Mouse (Mus musculus) ES-E14 (cell line): ENCODE measurements around the gene Fam104a. TPM values are rescaled to one million over a fixed set of nuclear protein-coding genes. Genes with fewer than 3 reads are reported as not detected.
"Not testable (repeated sequence)": the region's sequence is repeated elsewhere in the genome, so short reads cannot be mapped to it uniquely, and the experiment has no call there.

Source experiments
- DNase-seq: peaks from one replicate; pipeline ENCODE4 v3.0.0-alpha.2; 2013; ENCODE audit warnings: low read depth, low spot score
- H3K27ac ChIP-seq: 2 replicates; pipeline ENCODE4 v1.5.1; 2012; ENCODE audit warnings: low read depth, mild to moderate bottlenecking, low read length, moderate library complexity, mixed read lengths; ENCODE audit not compliant: poor library complexity, insufficient read depth, severe bottlenecking
- H3K36me3 ChIP-seq: 2 replicates; pipeline ENCODE4 v1.6.1; 2012; ENCODE audit warnings: mild to moderate bottlenecking, low read length, moderate library complexity, mixed read lengths; ENCODE audit not compliant: control insufficient read depth, poor library complexity, insufficient read depth, severe bottlenecking
- H3K4me1 ChIP-seq, 2 experiments: fragments of 150-350 bp in 1 of 2; sonication (generic) in 1 of 2; 2 replicates each; pipeline ENCODE4 v1.6.1; 2012; ENCODE audit warnings: low read length in 2 of 2, mild to moderate bottlenecking in 1 of 2, mixed read lengths in 1 of 2; ENCODE audit not compliant: control insufficient read depth in 2 of 2, insufficient read depth in 2 of 2, poor library complexity in 1 of 2
- H3K4me3 ChIP-seq, 2 experiments: fragments of 150-350 bp in 1 of 2; sonication (generic) in 1 of 2; 2 replicates each; pipeline ENCODE4 v1.5.1; 2012; ENCODE audit warnings: low read length in 2 of 2, low read depth in 1 of 2, mild to moderate bottlenecking in 1 of 2, mixed read lengths in 1 of 2; ENCODE audit not compliant: insufficient read depth in 1 of 2, poor library complexity in 1 of 2, severe bottlenecking in 1 of 2
- H3K9ac ChIP-seq: 2 replicates; pipeline ENCODE4 v1.6.1; 2012; ENCODE audit warnings: low read depth, mild to moderate bottlenecking, low read length, mixed read lengths; ENCODE audit not compliant: poor library complexity, insufficient read depth, severe bottlenecking
- H3K9me3 ChIP-seq: fragments of 150-350 bp; sonication (generic); 2 replicates; pipeline ENCODE4 v1.6.1; 2012; ENCODE audit warnings: low read depth, mild to moderate bottlenecking, low read length; ENCODE audit not compliant: control insufficient read depth, insufficient read depth
- CHD2 ChIP-seq: IDR thresholded peaks from 2 replicates; pipeline ENCODE4 v1.6.1; 2014; ENCODE audit warnings: mild to moderate bottlenecking, low read depth, low read length, inconsistent platforms
- HCFC1 ChIP-seq: IDR thresholded peaks from 2 replicates; pipeline ENCODE4 v1.6.1; 2012; ENCODE audit warnings: low read length, inconsistent platforms, borderline replicate concordance; ENCODE audit not compliant: insufficient read depth
- MAFK ChIP-seq: IDR thresholded peaks from 2 replicates; pipeline ENCODE4 v1.6.1; 2014; ENCODE audit warnings: mild to moderate bottlenecking, low read depth, low read length, inconsistent platforms; ENCODE audit not compliant: insufficient read depth
- ZC3H11A ChIP-seq: IDR thresholded peaks from 2 replicates; pipeline ENCODE4 v1.6.1; 2012; ENCODE audit warnings: low read depth, mild to moderate bottlenecking, inconsistent platforms, low read length, borderline replicate concordance
- ZNF384 ChIP-seq: IDR thresholded peaks from 2 replicates; pipeline ENCODE4 v1.6.1; 2012; ENCODE audit warnings: low read depth, low read length, inconsistent platforms
- in situ Hi-C, 2 experiments: fragments of 600-800 bp; cut with MboI; formaldehyde crosslinking; loops; one replicate each; pipeline ENCODE4 v1.15.1; 2025; ENCODE audit warnings: low sequenced_read_pairs in 2 of 2, inconsistent platforms in 1 of 2; ENCODE audit not compliant: unreplicated experiment in 2 of 2
- total RNA-seq: library from RNA; depleted of rRNA; stranded (reverse); fragments of 300-350 nt; gene quantifications from 2 replicates; pipeline ENCODE4 v1.2.3, GENCODE M21; 2012

The Fam104a gene
- total RNA-seq, 1 experiment, result 18.0 TPM

DNA sequence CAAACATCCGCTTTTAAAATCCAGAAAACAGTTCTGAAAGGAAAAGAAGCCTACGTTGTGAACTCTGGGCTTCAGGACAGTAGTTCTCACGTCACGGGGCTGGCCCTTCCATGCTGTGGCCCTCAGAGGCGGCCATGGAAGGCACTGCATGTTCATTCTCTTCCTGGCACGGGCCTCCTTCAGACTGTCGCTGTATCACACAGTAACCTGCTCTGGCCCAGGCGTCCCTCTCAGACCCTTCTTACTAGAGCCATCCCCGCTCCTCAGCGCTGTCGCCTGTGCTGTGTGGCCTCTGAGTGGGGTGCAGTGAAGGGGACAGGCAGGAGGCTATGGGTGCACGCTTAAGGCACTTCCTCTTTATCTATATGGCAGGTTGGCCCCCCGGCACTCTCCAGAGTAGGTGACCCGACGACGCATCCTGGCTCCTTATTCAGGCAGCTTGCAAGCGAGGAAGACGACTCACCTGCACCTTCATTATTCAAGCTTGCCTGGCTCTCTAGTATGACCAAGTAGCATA lies 22.1 kb downstream of the Fam104a start:
- Histone ChIP-seq H3K9me3 (no peaks in the 10 kb centered on the region), H3K27ac (no peak overlapping the region), H3K4me1 (peaks cover 2 to 8% of the 10 kb centered on the region in 2 experiments; a peak in 2 of 4 replicates), H3K4me3 (no peak overlapping the region), H3K36me3 (peaks cover 45% of the 10 kb centered on the region), H3K9ac (no peak overlapping the region)
- TF ChIP-seq ZNF384 (no peak), ZC3H11A (no peak), CHD2 (no peak), MAFK (no peak), HCFC1 (no peak)
- DNase-seq, result no peak
- in situ Hi-C loops, result no loop called here

DNA sequence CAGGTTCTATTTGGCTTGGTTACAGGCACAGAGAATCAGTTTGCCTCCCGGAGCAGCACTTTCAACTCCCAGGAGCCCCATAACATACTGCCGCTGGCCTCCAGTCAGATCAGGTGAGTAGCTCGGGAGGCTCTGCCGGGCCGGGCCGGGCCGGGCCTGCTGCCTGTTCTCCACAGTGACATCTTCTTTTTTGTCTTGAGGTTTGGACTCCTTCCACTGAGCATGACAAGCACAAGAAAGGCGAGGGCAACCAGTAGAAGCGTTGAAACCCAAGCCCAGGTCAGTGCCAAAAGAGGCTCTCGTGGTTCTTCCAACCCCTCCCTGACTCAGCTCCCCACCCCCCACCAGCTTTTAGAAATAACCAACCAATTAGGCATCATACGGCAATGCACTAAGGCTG lies 23.0 kb downstream of the Fam104a start:
- no peaks in the 10 kb centered on the region for H3K9me3 ChIP-seq
- peaks cover 2 to 4% of the 10 kb centered on the region in 2 experiments; a peak in 2 of 4 replicates for H3K4me1 ChIP-seq
- in situ Hi-C loops, result no loop called here
- peaks cover 54% of the 10 kb centered on the region for H3K36me3 ChIP-seq
- no peak for TF ChIP-seq HCFC1
- TF ChIP-seq ZNF384, result no peak
- TF ChIP-seq CHD2, result no peak
- TF ChIP-seq ZC3H11A, result no peak
- TF ChIP-seq MAFK, result no peak
- H3K9ac ChIP-seq, result no peak overlapping the region
- no peak overlapping the region for H3K27ac ChIP-seq
- DNase-seq, result no peak
- no peak overlapping the region for H3K4me3 ChIP-seq

DNA sequence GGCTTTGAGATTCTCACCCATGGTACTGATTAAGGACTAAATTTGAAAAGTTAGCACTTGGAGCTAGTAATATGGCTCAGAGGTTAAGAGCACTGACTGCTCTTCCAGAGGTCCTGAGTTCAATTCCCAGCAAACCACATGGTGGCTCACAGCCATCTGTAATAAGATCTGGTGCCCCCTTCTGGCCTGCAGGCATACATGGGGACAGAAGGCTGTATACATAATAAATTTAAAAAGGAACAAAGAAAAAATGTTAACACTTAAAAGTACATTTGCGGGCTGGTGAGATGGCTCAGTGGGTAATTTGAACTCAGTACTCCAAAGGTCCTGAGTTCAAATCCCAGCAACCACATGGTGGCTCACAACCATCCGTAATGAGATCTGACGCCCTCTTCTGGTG lies 23.7 kb downstream of the Fam104a start:
- in situ Hi-C loops, H3K9me3 ChIP-seq: not testable (repeated sequence)

DNA sequence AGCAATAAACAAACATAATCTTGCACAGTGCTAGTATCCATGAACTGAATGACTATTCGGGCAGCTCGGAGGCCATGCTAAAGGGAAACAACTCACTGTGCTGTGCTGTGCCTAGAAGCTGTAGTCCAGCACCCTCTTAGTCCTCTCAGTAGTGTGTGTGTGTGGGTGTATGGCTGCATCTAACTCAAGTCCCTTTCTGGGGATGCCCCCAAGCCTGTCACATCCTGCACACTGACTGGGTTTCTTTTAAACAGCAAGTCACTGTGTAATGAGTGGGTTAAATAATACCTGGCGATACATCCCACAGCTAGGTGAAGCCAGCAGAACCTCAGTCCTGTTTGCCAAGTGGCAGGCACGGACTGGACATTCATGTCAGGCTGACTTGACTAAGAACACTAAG lies 25.2 kb downstream of the Fam104a start:
- peaks cover 2 to 4% of the 10 kb centered on the region in 2 experiments; a peak in 2 of 4 replicates for H3K4me1 ChIP-seq
- H3K27ac ChIP-seq, result no peak overlapping the region
- no peak overlapping the region for H3K4me3 ChIP-seq
- DNase-seq, result no peak
- peaks cover 63% of the 10 kb centered on the region for H3K36me3 ChIP-seq
- TF ChIP-seq ZNF384 (no peak), MAFK (no peak), CHD2 (no peak), HCFC1 (no peak), ZC3H11A (no peak)
- H3K9me3 ChIP-seq, result no peaks in the 10 kb centered on the region
- in situ Hi-C loops, result no loop called here
- no peak overlapping the region for H3K9ac ChIP-seq

More for the DNA sequence above, 23.7 kb downstream of the Fam104a start:
- not testable (repeated sequence) for DNase-seq, H3K4me3 ChIP-seq, H3K27ac ChIP-seq, H3K4me1 ChIP-seq, H3K9ac ChIP-seq
- peaks cover 60% of the 10 kb centered on the region for H3K36me3 ChIP-seq

DNA sequence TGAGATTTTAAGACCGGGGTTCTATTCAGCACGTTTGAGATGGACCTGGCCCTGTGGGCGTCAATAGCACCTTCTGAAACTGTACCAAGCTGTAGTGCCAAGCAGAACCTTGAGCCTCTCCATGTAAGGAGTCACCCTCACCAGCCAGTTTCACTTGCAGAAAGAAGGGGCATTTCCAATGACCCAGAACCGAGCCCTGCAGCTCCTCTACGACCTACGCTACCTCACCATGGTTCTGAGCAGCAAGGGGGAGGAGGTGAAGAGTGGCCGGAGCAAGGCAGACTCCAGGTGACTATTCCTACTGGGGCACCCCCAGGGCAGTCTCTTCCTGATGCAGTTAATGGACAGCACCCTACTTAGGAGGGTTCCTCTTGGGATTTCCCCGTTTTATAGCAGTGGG lies 25.6 kb downstream of the Fam104a start:
- H3K4me1 ChIP-seq, result peaks cover 2 to 4% of the 10 kb centered on the region in 2 experiments; a peak in 2 of 4 replicates
- TF ChIP-seq HCFC1 (no peak), MAFK (no peak), ZC3H11A (no peak), ZNF384 (no peak)
- no peak overlapping the region for H3K4me3 ChIP-seq
- H3K9ac ChIP-seq, result no peak overlapping the region
- no peaks in the 10 kb centered on the region for H3K9me3 ChIP-seq
- H3K36me3 ChIP-seq, result peaks cover 64% of the 10 kb centered on the region
- in situ Hi-C loops, result no loop called here
- no peak overlapping the region for H3K27ac ChIP-seq
- no peak for DNase-seq
